Mouse (Mus musculus) kidney, embryonic 14.5 days (tissue): ENCODE data around the gene A630095N17Rik. TPM values are rescaled to one million over a fixed set of nuclear protein-coding genes. Genes with fewer than 3 reads are reported as not detected.

ENCODE experiments used
- ATAC-seq: fragments of 200-750 bp; cut with Nextera tagmentation; 2 replicates; pipeline ENCODE4 v1.8.0; 2017; ENCODE audit warnings: moderate number of reproducible peaks, mild to moderate bottlenecking, moderate TSS enrichment, moderate library complexity; ENCODE audit not compliant: low FRiP score, low TSS enrichment
- H3K27ac ChIP-seq: fragments of 300-500 bp; sonication (generic); 2 replicates; pipeline ENCODE4 v1.5.1; 2014; ENCODE audit warnings: low read depth, mild to moderate bottlenecking, low read length, moderate library complexity, mixed read lengths
- H3K27me3 ChIP-seq: fragments of 300-500 bp; sonication (generic); 2 replicates; pipeline ENCODE4 v1.6.1; 2014; ENCODE audit warnings: mild to moderate bottlenecking, low read length; ENCODE audit not compliant: control insufficient read depth, insufficient read depth
- H3K36me3 ChIP-seq: fragments of 300-500 bp; sonication (generic); 2 replicates; pipeline ENCODE4 v1.6.1; 2014; ENCODE audit warnings: low read length, mixed read lengths; ENCODE audit not compliant: control insufficient read depth, insufficient read depth
- H3K4me1 ChIP-seq: fragments of 300-500 bp; sonication (generic); 2 replicates; pipeline ENCODE4 v1.6.1; 2014; ENCODE audit warnings: low read length, mixed read lengths; ENCODE audit not compliant: control insufficient read depth, insufficient read depth
- H3K4me2 ChIP-seq: fragments of 300-500 bp; sonication (generic); replicated peaks from 2 replicates; pipeline ENCODE4 v1.6.1; 2014; ENCODE audit warnings: low read depth, mild to moderate bottlenecking, low read length
- H3K4me3 ChIP-seq: fragments of 300-500 bp; sonication (generic); 2 replicates; pipeline ENCODE4 v1.5.1; 2014; ENCODE audit warnings: mild to moderate bottlenecking, low read length
- H3K9ac ChIP-seq: fragments of 300-500 bp; sonication (generic); 2 replicates; pipeline ENCODE4 v1.6.1; 2014; ENCODE audit warnings: low read depth, mild to moderate bottlenecking, low read length, moderate library complexity
- H3K9me3 ChIP-seq: fragments of 300-500 bp; sonication (generic); 2 replicates; pipeline ENCODE4 v1.6.1; 2016; ENCODE audit warnings: low read length; ENCODE audit not compliant: control insufficient read depth
- WGBS: fragments of 180-500 bp; shearing (Covaris S2); extraction: QIAGEN DNeasy Blood & Tissue Kit; methylation state at CpG from one replicate; pipeline ENCODE4 v1.1.7; 2014; 5-methylcytosine and 5-hydroxymethylcytosine counted together
- polyA plus RNA-seq: library from polyadenylated mRNA; unstranded; fragments of >200 nt; fragmentation: Nextera tagmentation; extraction: Ambion mirVana; gene quantifications from 2 replicates; pipeline ENCODE4 v1.2.1, GENCODE M21; 2014

The A630095N17Rik gene
- not detected in 2 replicates for polyA plus RNA-seq

- H3K4me1 ChIP-seq, result peaks cover 6% of the 10 kb centered on the region
- H3K9ac ChIP-seq, result no peak within 1 kb of the TSS
- H3K9me3 ChIP-seq, result no peaks in the 10 kb centered on the region
- H3K27me3 ChIP-seq, result no peaks in the 10 kb centered on the region
- no peak within 1 kb of the TSS for H3K4me3 ChIP-seq
- H3K4me2 ChIP-seq, result no peak within 1 kb of the TSS
- no peak within 1 kb of the TSS for H3K27ac ChIP-seq
- 71% methylated on average over 5 of the region's 5 CpGs for WGBS
- no peaks in the 10 kb centered on the region for H3K36me3 ChIP-seq
- no peak for ATAC-seq
Measured at GRCm38 (mm10) chr1:75231664-75232152, at the start of gene A630095N17Rik. A630095N17Rik (minus strand) TSS chr1:75232102.

DNA sequence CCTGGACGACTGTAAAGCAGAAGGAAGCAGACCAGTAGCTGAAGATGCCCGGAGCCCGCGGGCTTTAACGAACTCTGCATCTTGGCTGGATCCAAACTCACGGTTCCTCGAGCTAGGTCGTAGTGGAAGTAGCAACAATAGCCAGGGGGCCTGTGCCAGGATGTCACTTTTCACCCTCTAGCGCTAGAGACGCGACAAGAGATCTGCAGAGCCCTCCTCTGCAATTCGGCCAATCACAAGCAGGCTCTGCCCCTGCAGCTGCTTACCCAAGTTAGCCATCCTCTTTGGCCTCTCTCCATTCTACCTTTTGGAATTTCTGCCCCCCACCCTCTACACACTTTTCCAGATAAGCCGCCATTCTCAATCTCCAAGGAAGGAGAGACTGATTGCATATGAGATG is 46.3 kb upstream of the A630095N17Rik start, which contains the start of gene Resp18:
Gene Resp18, minus strand, starts transcription at position 188 of the 400 bp plus-strand sequence.
- ATAC-seq, result no peak
- Histone ChIP-seq H3K9ac (no peak within 1 kb of the TSS), H3K36me3 (no peaks in the 10 kb centered on the region), H3K4me3 (no peak within 1 kb of the TSS), H3K4me1 (no peaks in the 10 kb centered on the region), H3K9me3 (no peaks in the 10 kb centered on the region), H3K27ac (no peak within 1 kb of the TSS), H3K4me2 (no peak within 1 kb of the TSS), H3K27me3 (peaks cover 12% of the 10 kb centered on the region; the same call in 1 of the 2 replicates)
- 4% methylated on average over 13 of the region's 13 CpGs for whole genome bisulfite sequencing

DNA sequence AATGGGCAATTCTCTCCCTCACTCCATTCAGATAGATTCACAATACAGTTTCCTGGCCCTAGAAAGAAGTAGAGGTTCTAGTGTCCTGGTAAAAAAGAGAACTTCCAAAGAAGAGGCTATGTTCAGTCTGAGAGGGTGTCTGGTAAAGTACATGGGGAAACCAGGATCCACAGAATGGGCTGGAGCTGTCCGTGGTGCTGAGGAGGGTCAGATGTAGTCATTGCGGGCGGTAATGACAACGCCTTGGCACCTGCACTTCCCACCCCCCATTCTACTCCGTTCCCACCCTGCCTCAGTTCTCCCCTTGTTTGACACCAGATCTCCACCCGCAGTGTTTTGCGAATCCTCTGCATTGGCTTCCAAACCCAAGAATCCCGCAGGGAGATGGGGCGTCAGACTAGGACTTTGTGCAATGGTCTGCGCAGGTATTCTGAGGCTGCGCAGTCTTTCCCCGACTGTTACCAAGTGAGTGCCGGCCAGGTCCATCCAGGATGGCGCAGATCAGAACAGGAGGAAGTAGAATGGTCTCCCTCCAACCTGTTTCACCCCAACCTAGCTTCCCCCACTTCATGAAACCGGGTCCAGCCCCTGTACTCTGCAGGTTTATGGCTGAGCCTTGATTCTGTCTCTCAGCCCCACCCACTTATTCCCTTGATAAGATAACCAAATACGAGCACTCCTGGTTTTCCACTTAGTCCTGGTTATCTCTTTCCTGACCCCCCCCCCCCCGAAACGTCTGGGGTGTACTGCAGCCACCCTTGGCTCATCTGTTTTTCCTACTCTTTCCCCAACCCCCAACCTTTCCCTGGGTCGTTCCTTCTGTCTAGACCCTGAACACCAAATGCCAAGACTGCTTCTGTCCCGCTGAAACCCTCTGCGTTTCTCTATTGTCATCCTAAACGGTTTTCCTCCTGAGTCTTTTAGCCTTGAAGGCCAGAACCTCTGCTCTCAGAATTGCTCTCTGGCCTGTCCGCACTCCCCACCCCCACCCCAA is 45.6 kb upstream of the A630095N17Rik start:
- Histone ChIP-seq H3K36me3 (no peaks in the 10 kb centered on the region), H3K4me2 (no peak overlapping the region), H3K27ac (no peak overlapping the region), H3K27me3 (peaks cover 14% of the 10 kb centered on the region; the same call in 1 of the 2 replicates), H3K9ac (no peak overlapping the region), H3K4me1 (no peaks in the 10 kb centered on the region), H3K4me3 (no peak overlapping the region), H3K9me3 (no peaks in the 10 kb centered on the region)
- ATAC-seq, result no peak
- 4% methylated on average over 23 of the region's 23 CpGs for WGBS

DNA sequence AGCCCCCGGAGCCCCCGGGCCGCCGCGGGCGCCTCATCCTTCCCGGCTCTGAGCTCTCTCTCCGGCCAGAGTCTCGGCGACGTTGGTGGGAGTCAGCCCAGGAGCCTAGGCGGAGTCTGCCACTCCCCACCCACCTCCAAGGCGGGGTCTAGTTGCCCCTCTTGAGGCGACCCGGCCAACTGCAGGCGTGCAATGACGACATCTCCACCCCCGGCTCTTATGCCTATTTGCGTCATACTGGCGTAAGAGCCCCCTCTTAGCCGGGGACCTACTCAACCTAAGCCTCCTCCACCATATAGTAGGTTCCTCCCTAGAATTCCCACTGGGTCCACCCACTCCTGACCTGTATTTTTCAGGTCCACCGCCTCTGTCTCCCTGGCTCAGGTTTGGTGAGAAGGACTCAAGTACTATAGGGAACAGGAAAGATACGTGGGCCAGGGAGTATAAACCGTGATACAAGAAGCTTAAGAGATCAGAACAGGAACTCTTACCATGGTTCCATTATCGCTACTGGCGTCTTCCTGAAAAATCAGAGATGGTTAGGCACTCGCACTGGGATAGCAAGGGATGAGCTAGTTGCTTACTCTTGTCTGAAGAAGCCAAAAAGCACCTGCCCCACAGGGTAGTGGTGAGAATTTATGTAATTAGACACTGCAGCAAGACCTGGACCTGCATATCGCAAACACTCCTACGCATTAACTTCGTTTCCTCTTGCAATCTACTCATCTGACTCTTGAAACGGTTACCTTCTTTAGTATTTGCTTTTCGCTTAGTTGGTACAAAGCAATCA is 32.4 kb upstream of the A630095N17Rik start, which contains the start of gene Ptprn:
Gene Ptprn, minus strand, starts transcription at position 412 of the 790 bp plus-strand sequence.
- Histone ChIP-seq H3K9me3 (no peaks in the 10 kb centered on the region), H3K36me3 (no peaks in the 10 kb centered on the region), H3K4me2 (no peak within 1 kb of the TSS; the same call in 1 of the 2 replicates), H3K4me3 (peak within 1 kb of the TSS; percentile 16), H3K4me1 (no peaks in the 10 kb centered on the region), H3K27me3 (peaks cover 35% of the 10 kb centered on the region), H3K27ac (no peak within 1 kb of the TSS), H3K9ac (no peak within 1 kb of the TSS)
- WGBS, result 12% methylated on average over 28 of the region's 32 CpGs
- ATAC-seq, result no peak

- Histone ChIP-seq H3K36me3 (no peaks in the 10 kb centered on the region), H3K27ac (no peak overlapping the region), H3K9me3 (no peaks in the 10 kb centered on the region), H3K4me3 (peak overlapping the region; percentile 16), H3K9ac (no peak overlapping the region), H3K27me3 (peaks cover 31% of the 10 kb centered on the region), H3K4me2 (no peak overlapping the region; the same call in 1 of the 2 replicates), H3K4me1 (no peaks in the 10 kb centered on the region)
- peak; percentile 49 for ATAC-seq
- WGBS, result 1% methylated on average over 40 of the region's 40 CpGs
Measured at GRCm38 (mm10) chr1:75262969-75263951, 31.4 kb upstream of the A630095N17Rik start.

DNA sequence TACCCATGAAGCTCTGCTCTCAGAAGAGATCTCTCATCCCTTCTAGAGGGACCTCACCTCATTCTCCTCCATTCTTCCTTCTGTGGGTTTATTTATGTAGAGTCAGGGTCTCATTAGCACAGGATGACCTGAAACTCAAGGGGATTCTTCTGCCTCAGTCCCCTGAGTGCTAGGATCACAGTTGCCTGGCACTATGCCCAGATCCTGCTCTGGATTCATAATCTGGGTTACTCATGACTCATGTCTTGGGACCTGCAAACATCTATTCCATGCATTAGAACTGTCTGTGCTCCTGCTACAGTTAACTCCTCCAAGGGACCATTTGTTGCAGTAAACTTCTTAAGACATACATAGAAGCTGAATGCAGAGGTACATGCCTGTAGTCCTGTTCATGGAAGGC is 29.4 kb upstream of the A630095N17Rik start:
- Histone ChIP-seq H3K36me3 (no peaks in the 10 kb centered on the region), H3K9me3 (no peaks in the 10 kb centered on the region), H3K9ac (no peak overlapping the region), H3K4me2 (no peak overlapping the region), H3K4me3 (no peak overlapping the region), H3K27ac (no peak overlapping the region), H3K4me1 (no peaks in the 10 kb centered on the region), H3K27me3 (peaks cover 31% of the 10 kb centered on the region)
- no peak for ATAC-seq

GRCm38 (mm10) chr1:75255516-75256046 is 23.7 kb upstream of the A630095N17Rik start:
- 62% methylated on average over 10 of the region's 10 CpGs for WGBS
- Histone ChIP-seq H3K9me3 (no peaks in the 10 kb centered on the region), H3K27ac (no peak overlapping the region), H3K9ac (no peak overlapping the region), H3K36me3 (no peaks in the 10 kb centered on the region), H3K4me2 (no peak overlapping the region), H3K4me1 (peaks cover 4% of the 10 kb centered on the region), H3K4me3 (no peak overlapping the region), H3K27me3 (no peaks in the 10 kb centered on the region)
- ATAC-seq, result no peak

GRCm38 (mm10) chr1:75254625-75255013 is 22.7 kb upstream of the A630095N17Rik start:
- Histone ChIP-seq H3K4me2 (no peak overlapping the region), H3K9me3 (no peaks in the 10 kb centered on the region)
- WGBS, result 85% methylated on average over 8 of the region's 8 CpGs

More at GRCm38 (mm10) chr1:75254625-75255013, 22.7 kb upstream of the A630095N17Rik start:
- H3K36me3 ChIP-seq, result no peaks in the 10 kb centered on the region
- no peak for ATAC-seq
- H3K27me3 ChIP-seq, result no peaks in the 10 kb centered on the region
- no peak overlapping the region for H3K27ac ChIP-seq
- peaks cover 4% of the 10 kb centered on the region for H3K4me1 ChIP-seq
- H3K4me3 ChIP-seq, result no peak overlapping the region
- no peak overlapping the region for H3K9ac ChIP-seq
